Mouse (Mus musculus) thymus, adult 18-20 months (tissue): ENCODE data around the gene Yjefn3.

Experiments
- DNase-seq, 2 experiments: peaks; one replicate each; pipeline ENCODE4 v3.0.0; 2022; ENCODE audit warnings: mixed read lengths in 2 of 2

Yjefn3 gene

GRCm38 (mm10) chr8:69906260-69906659, 3.7 kb upstream of the Yjefn3 start:
- no peak for DNase-seq

- no peak for DNase-seq
These were observed 1.6 kb upstream of the Yjefn3 start for GRCm38 (mm10) chr8:69904096-69904495.

- peak; percentile 99 for DNase-seq
These were observed 591 bp upstream of the Yjefn3 start for GRCm38 (mm10) chr8:69903063-69903542.

GRCm38 (mm10) chr8:69901484-69902162, 889 bp downstream of the Yjefn3 start:
- DNase-seq: peak; percentile 92 to 94

GRCm38 (mm10) chr8:69900895-69901451, 1.5 kb downstream of the Yjefn3 start:
- DNase-seq: no peak

- no peak for DNase-seq
These were observed 2.6 kb downstream of the Yjefn3 start for GRCm38 (mm10) chr8:69899876-69900275.

GRCm38 (mm10) chr8:69897857-69898256, 4.7 kb downstream of the Yjefn3 start:
- DNase-seq: no peak

- DNase-seq: no peak
These were observed 6.6 kb downstream of the Yjefn3 start for GRCm38 (mm10) chr8:69895772-69896451.

GRCm38 (mm10) chr8:69894836-69895332, 7.6 kb downstream of the Yjefn3 start:
- no peak for DNase-seq

- DNase-seq: no peak
These were observed 8.6 kb downstream of the Yjefn3 start for GRCm38 (mm10) chr8:69893863-69894262.

- DNase-seq: no peak
These were observed 11.7 kb downstream of the Yjefn3 start for GRCm38 (mm10) chr8:69890813-69891241.

- DNase-seq: no peak
These were observed 13.6 kb downstream of the Yjefn3 start for GRCm38 (mm10) chr8:69888902-69889301.

- DNase-seq: no peak
These were observed 14.2 kb downstream of the Yjefn3 start for GRCm38 (mm10) chr8:69888244-69888866.

GRCm38 (mm10) chr8:69887289-69888243, 14.9 kb downstream of the Yjefn3 start, which contains the start of gene Cilp2:
Gene Cilp2 (minus strand): TSS chr8:69887687.
- DNase-seq: no peak

GRCm38 (mm10) chr8:69884141-69884540, 18.4 kb downstream of the Yjefn3 start:
- no peak for DNase-seq

- no peak for DNase-seq
These were observed 19.5 kb downstream of the Yjefn3 start for GRCm38 (mm10) chr8:69882833-69883600.

- DNase-seq: no peak
These were observed 20.3 kb downstream of the Yjefn3 start for GRCm38 (mm10) chr8:69882021-69882756.

GRCm38 (mm10) chr8:69881261-69881865, 21.1 kb downstream of the Yjefn3 start:
- no peak for DNase-seq

GRCm38 (mm10) chr8:69880841-69881240, 21.7 kb downstream of the Yjefn3 start:
- DNase-seq: no peak

- no peak for DNase-seq
These were observed 22.8 kb downstream of the Yjefn3 start for GRCm38 (mm10) chr8:69879678-69880077.
